Mouse (Mus musculus) forebrain, embryonic 13.5 days (tissue): ENCODE data around the gene Ciz1. TPM values are rescaled to one million over a fixed set of nuclear protein-coding genes. Genes with fewer than 3 reads are reported as not detected.

Experiments used
- ATAC-seq: fragments of 200-750 bp; cut with Nextera tagmentation; 2 replicates; pipeline ENCODE4 v1.8.0; 2017
- H3K27ac ChIP-seq: fragments of 300-500 bp; sonication (generic); 2 replicates; pipeline ENCODE4 v1.5.1; 2015; ENCODE audit warnings: inconsistent platforms, mild to moderate bottlenecking, moderate library complexity
- H3K27me3 ChIP-seq: fragments of 300-500 bp; sonication (generic); 2 replicates; pipeline ENCODE4 v1.6.1; 2015; ENCODE audit warnings: mild to moderate bottlenecking, inconsistent platforms
- H3K36me3 ChIP-seq: fragments of 300-500 bp; sonication (generic); 2 replicates; pipeline ENCODE4 v1.6.1; 2015; ENCODE audit warnings: mild to moderate bottlenecking, inconsistent platforms; ENCODE audit not compliant: poor library complexity, severe bottlenecking
- H3K4me1 ChIP-seq: fragments of 300-500 bp; sonication (generic); 2 replicates; pipeline ENCODE4 v1.6.1; 2015; ENCODE audit warnings: inconsistent platforms
- H3K4me2 ChIP-seq: fragments of 300-500 bp; sonication (generic); 2 replicates; pipeline ENCODE4 v1.6.1; 2015; ENCODE audit warnings: inconsistent platforms, mild to moderate bottlenecking, moderate library complexity
- H3K4me3 ChIP-seq: fragments of 300-500 bp; sonication (generic); 2 replicates; pipeline ENCODE4 v1.5.1; 2015; ENCODE audit warnings: mild to moderate bottlenecking, inconsistent platforms
- H3K9ac ChIP-seq: fragments of 300-500 bp; sonication (generic); 2 replicates; pipeline ENCODE4 v1.6.1; 2015; ENCODE audit warnings: mild to moderate bottlenecking, inconsistent platforms
- H3K9me3 ChIP-seq: fragments of 300-500 bp; sonication (generic); replicated peaks from 2 replicates; pipeline ENCODE4 v1.6.1; 2016; ENCODE audit warnings: inconsistent platforms
- WGBS: fragments of 180-500 bp; shearing (Covaris S2); methylation state at CpG from one replicate; pipeline ENCODE4 v1.1.7; 2015; 5-methylcytosine and 5-hydroxymethylcytosine counted together
- polyA plus RNA-seq: library from polyadenylated mRNA; unstranded; fragments of >200 nt; fragmentation: Nextera tagmentation; extraction: Ambion mirVana; gene quantifications from 2 replicates; pipeline ENCODE4 v1.2.1, GENCODE M21; 2015

Ciz1 gene
- polyA plus RNA-seq, 1 experiment from 2014 or later = 52.4 TPM

DNA sequence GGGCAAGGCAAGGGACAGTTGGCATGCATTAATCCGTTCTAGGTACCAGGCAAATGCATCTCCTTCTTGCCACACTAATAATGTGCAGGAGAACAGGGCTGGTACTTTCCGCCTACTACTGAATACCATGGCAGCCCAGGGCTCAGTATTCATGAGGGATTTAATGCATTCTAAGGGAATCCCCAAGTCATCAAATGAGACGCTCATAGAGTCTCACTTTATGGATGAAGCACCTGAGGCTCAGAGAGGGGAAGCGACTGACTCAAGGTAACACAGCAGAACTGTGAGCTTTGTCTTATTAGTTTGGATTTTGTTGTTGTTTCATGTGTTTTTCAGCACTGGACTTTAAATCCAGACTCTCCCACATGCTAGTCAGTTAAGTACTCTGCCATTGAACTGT, 10.1 kb upstream of the Ciz1 start:
- no peak overlapping the region for H3K4me3 ChIP-seq
- no peaks in the 10 kb centered on the region for H3K9me3 ChIP-seq
- no peak overlapping the region for H3K4me2 ChIP-seq
- H3K9ac ChIP-seq = no peak overlapping the region
- ATAC-seq = no peak
- 89% methylated on average over 4 of the region's 4 CpGs for WGBS
- peaks cover 22% of the 10 kb centered on the region for H3K4me1 ChIP-seq
- H3K36me3 ChIP-seq = 0 out of 2 replicates have a peak, but pooled peaks cover 8% of the 10 kb centered on the region
- 0 out of 2 replicates have a peak, but pooled peaks cover 2% of the 10 kb centered on the region for H3K27me3 ChIP-seq
- H3K27ac ChIP-seq = no peak overlapping the region

GRCm38 (mm10) chr2:32342539-32343350, 9.4 kb upstream of the Ciz1 start:
- WGBS = 74% methylated on average over 6 of the region's 6 CpGs
- H3K36me3 ChIP-seq = 0 out of 2 replicates have a peak, but pooled peaks cover 6% of the 10 kb centered on the region
- peak; percentile 45 for ATAC-seq
- H3K4me2 ChIP-seq = no peak overlapping the region
- no peak overlapping the region; the same call in 1 of the 2 replicates for H3K27ac ChIP-seq
- H3K4me1 ChIP-seq = peaks cover 22% of the 10 kb centered on the region
- no peaks in the 10 kb centered on the region for H3K9me3 ChIP-seq
- no peak overlapping the region for H3K9ac ChIP-seq
- 0 out of 2 replicates have a peak, but pooled peaks cover 2% of the 10 kb centered on the region for H3K27me3 ChIP-seq
- no peak overlapping the region for H3K4me3 ChIP-seq

GRCm38 (mm10) chr2:32343351-32343671, 8.8 kb upstream of the Ciz1 start:
- no peak overlapping the region for H3K4me3 ChIP-seq
- H3K27ac ChIP-seq = peak overlapping the region; percentile 54
- H3K36me3 ChIP-seq = 0 out of 2 replicates have a peak, but pooled peaks cover under 1% of the 10 kb centered on the region
- ATAC-seq = no peak
- no peaks in the 10 kb centered on the region for H3K9me3 ChIP-seq
- H3K9ac ChIP-seq = no peak overlapping the region
- H3K4me2 ChIP-seq = no peak overlapping the region
- H3K27me3 ChIP-seq = 0 out of 2 replicates have a peak, but pooled peaks cover 2% of the 10 kb centered on the region
- H3K4me1 ChIP-seq = peaks cover 22% of the 10 kb centered on the region
- WGBS = 92% methylated on average over 2 of the region's 2 CpGs

DNA sequence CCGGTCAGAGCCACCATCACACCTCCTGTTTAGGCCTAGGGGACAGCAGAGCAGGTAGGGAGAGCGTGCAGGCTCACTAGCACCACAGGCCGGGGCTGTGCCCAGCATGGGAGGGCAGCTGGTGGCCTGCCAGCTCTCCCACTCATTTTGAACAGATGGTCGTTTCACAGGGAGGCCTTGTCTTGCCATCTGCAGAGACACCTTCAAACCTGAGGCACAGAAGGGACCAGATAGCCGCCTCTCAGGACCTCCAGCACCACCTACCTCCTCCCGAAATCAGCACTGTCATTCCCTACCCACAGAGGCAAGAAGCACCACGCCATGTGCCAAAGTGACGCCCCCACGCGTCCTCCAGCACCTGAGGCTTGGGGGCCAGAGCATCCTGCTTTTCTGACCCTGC, 8.1 kb upstream of the Ciz1 start:
- no peak for ATAC-seq
- H3K27ac ChIP-seq = peak overlapping the region; percentile 54
- H3K36me3 ChIP-seq = no peaks in the 10 kb centered on the region
- peaks cover 22% of the 10 kb centered on the region for H3K4me1 ChIP-seq
- no peak overlapping the region for H3K4me2 ChIP-seq
- no peak overlapping the region for H3K4me3 ChIP-seq
- WGBS = 61% methylated on average over 10 of the region's 10 CpGs
- 0 out of 2 replicates have a peak, but pooled peaks cover 2% of the 10 kb centered on the region for H3K27me3 ChIP-seq
- H3K9me3 ChIP-seq = no peaks in the 10 kb centered on the region
- H3K9ac ChIP-seq = peak overlapping the region; percentile 13; the same call in 1 of the 2 replicates

DNA sequence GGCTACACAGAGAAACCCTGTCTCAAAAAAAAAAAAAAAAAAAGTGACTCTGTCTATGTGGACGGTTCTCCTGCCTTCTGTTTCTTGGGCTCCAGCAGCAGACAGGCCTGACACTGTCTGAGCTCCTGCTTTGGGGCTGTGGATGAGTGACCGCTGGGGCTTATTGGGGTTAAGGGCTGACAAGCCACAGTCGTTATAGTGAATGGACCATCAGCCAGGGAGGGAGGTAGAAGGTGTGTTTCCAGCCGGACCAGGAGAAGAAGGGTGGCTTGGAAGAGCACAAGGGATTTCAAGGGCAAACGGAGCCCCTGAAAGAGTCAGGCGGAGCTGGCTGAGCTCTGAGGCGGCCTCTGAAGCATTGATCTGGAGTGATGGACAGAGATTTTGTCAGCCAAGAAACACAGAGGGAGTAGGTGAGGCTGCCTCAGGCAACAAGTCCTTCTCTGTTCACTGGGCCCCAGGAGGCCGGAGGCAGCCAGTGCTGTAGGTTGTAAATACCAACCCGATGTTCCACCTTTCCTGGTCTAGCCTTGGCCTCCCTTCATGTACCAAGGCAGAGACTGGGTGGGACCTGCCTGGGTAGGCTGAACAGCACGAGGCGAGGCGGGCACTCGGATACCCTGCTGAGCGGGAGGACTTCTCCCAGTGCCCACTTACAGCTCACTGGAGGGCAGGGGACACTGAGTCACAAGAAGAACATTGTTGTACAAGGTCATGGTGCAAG, 7.4 kb upstream of the Ciz1 start:
- Histone ChIP-seq H3K4me3 (no peak overlapping the region), H3K4me1 (peaks cover 22% of the 10 kb centered on the region), H3K36me3 (no peaks in the 10 kb centered on the region), H3K9me3 (no peaks in the 10 kb centered on the region), H3K27me3 (0 out of 2 replicates have a peak, but pooled peaks cover 2% of the 10 kb centered on the region), H3K27ac (no peak overlapping the region), H3K9ac (no peak overlapping the region), H3K4me2 (no peak overlapping the region)
- 66% methylated on average over 14 of the region's 14 CpGs for WGBS
- ATAC-seq = no peak

GRCm38 (mm10) chr2:32347019-32347418, 5.1 kb upstream of the Ciz1 start:
- WGBS = 82% methylated on average over 6 of the region's 6 CpGs
- H3K4me2 ChIP-seq = no peak overlapping the region
- H3K27me3 ChIP-seq = 0 out of 2 replicates have a peak, but pooled peaks cover 7% of the 10 kb centered on the region

DNA sequence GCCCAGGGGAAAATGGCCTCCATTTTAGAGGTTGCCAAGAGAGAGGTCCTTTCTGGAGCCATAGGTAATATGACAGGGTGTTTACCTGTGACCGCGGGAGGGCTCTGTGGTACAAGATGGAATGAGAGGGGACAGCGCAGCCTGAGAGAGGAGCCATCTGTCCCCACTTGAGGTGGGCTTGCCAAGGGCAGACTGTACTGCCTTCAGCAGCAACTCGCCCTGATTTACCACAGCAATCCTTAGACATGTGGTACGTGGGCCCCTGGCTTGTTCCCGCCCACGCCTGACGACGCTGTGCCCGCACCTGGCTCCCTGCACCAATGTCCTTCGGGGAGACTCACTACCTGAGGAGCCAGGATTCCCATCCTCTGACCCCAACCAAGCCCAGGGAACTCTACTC, 3.8 kb upstream of the Ciz1 start:
- Histone ChIP-seq H3K4me2 (no peak overlapping the region), H3K9ac (no peak overlapping the region), H3K4me1 (peaks cover 36% of the 10 kb centered on the region), H3K27me3 (0 out of 2 replicates have a peak, but pooled peaks cover 7% of the 10 kb centered on the region), H3K9me3 (no peaks in the 10 kb centered on the region), H3K4me3 (no peak overlapping the region), H3K27ac (no peak overlapping the region), H3K36me3 (no peaks in the 10 kb centered on the region)
- ATAC-seq = no peak
- WGBS = 91% methylated on average over 11 of the region's 11 CpGs

More at GRCm38 (mm10) chr2:32347019-32347418, 5.1 kb upstream of the Ciz1 start:
- no peaks in the 10 kb centered on the region for H3K36me3 ChIP-seq
- ATAC-seq = no peak
- H3K9me3 ChIP-seq = no peaks in the 10 kb centered on the region
- H3K27ac ChIP-seq = no peak overlapping the region
- H3K4me3 ChIP-seq = no peak overlapping the region
- H3K9ac ChIP-seq = no peak overlapping the region
- H3K4me1 ChIP-seq = peaks cover 39% of the 10 kb centered on the region

DNA sequence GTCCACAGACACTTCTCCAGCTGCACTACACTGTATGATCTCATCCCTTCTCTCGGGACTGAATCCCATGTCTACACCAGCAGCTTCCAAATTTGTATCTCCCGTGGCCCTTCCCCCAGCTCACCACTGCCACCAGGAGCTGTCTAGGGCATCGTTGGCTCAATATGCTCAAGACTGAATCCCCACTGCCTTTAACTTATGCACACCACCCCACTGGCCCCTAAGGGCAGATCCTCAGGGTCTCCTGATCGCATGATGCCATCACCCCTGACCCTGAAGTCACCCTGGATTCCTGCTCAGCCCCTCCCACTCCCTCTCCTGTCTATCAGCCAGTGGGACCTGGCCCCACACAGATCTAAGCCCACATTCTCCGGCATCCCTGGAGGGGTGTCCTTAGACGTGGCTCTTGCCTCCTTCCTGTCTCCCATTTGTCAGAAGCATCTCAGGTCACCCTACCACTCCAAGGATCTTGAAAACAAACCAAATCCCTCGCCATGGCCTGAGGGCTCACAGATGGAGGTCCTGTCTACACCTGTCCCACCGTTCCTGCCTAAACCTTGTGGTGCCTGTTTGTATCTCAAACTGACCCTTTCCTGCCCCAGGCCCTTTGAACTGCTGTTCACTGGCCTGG, 2.4 kb upstream of the Ciz1 start:
- peaks cover 27% of the 10 kb centered on the region for H3K4me1 ChIP-seq
- H3K9me3 ChIP-seq = no peaks in the 10 kb centered on the region
- no peak overlapping the region for H3K9ac ChIP-seq
- H3K27ac ChIP-seq = no peak overlapping the region
- H3K27me3 ChIP-seq = 0 out of 2 replicates have a peak, but pooled peaks cover 7% of the 10 kb centered on the region
- no peak for ATAC-seq
- no peaks in the 10 kb centered on the region for H3K36me3 ChIP-seq
- no peak overlapping the region for H3K4me3 ChIP-seq
- H3K4me2 ChIP-seq = no peak overlapping the region
- 66% methylated on average over 8 of the region's 8 CpGs for WGBS

- no peak overlapping the region for H3K27ac ChIP-seq
- WGBS = 53% methylated on average over 13 of the region's 13 CpGs
- peaks cover 27% of the 10 kb centered on the region for H3K4me1 ChIP-seq
- 0 out of 2 replicates have a peak, but pooled peaks cover 7% of the 10 kb centered on the region for H3K27me3 ChIP-seq
- H3K9ac ChIP-seq = peak overlapping the region; percentile 83; the same call in 1 of the 2 replicates
- ATAC-seq = no peak
- peak overlapping the region; percentile 94; the same call in 1 of the 2 replicates for H3K4me2 ChIP-seq
- no peaks in the 10 kb centered on the region for H3K36me3 ChIP-seq
- no peak overlapping the region for H3K4me3 ChIP-seq
- H3K9me3 ChIP-seq = no peaks in the 10 kb centered on the region
Measured at GRCm38 (mm10) chr2:32350471-32351051, 1.6 kb upstream of the Ciz1 start.

GRCm38 (mm10) chr2:32351471-32351961, 611 bp upstream of the Ciz1 start:
- Histone ChIP-seq H3K4me1 (peaks cover 27% of the 10 kb centered on the region), H3K36me3 (no peaks in the 10 kb centered on the region), H3K9ac (peak overlapping the region; percentile 83), H3K4me2 (peak overlapping the region; percentile 94), H3K27me3 (0 out of 2 replicates have a peak, but pooled peaks cover 7% of the 10 kb centered on the region), H3K9me3 (no peaks in the 10 kb centered on the region), H3K4me3 (peak overlapping the region; percentile 63), H3K27ac (peak overlapping the region; percentile 54)
- no peak for ATAC-seq
- WGBS = 59% methylated on average over 9 of the region's 9 CpGs

GRCm38 (mm10) chr2:32353007-32353542, 948 bp downstream of the Ciz1 start, which contains the start of gene Dnm1:
Gene Dnm1, minus strand, starts transcription at chr2:32353338.
- ATAC-seq = peak; percentile 74
- WGBS = 1% methylated on average over 63 of the region's 63 CpGs
- Histone ChIP-seq H3K4me1 (peaks cover 27% of the 10 kb centered on the region), H3K9me3 (no peaks in the 10 kb centered on the region), H3K27ac (peak within 1 kb of the TSS; percentile 81), H3K9ac (peak within 1 kb of the TSS; percentile 83), H3K4me2 (peak within 1 kb of the TSS; percentile 94), H3K36me3 (no peaks in the 10 kb centered on the region), H3K4me3 (peak within 1 kb of the TSS; percentile 63), H3K27me3 (peaks cover 7% of the 10 kb centered on the region; the same call in 1 of the 2 replicates)
